8 mouse cellular contexts compared by ENCODE assay signal in genomic region chr11:86757480-86758371, GRCm38 (mm10). TPM values are rescaled to one million over a fixed set of nuclear protein-coding genes. Genes with fewer than 3 reads are reported as not detected.
DNase-seq lines count a peak whose midpoint lies in the region; ATAC-seq lines count a peak whose summit lies in the region.

Gene Cltc, minus strand, starts transcription at chr11:86757565.

- H3K4me1 ChIP-seq in hindbrain, embryonic 14.5 days (replicated peaks; ENCODE audit: control insufficient read depth, insufficient read depth, low read length), result peaks cover 31% of the 10 kb centered on the region

- peak within 1 kb of the TSS; percentile 96 for H3K9ac ChIP-seq in hindbrain, embryonic 14.5 days

- ATAC-seq in hindbrain, embryonic 14.5 days (ENCODE audit: low FRiP score), result peak; percentile 97

- H3K9me3 ChIP-seq in hindbrain, embryonic 14.5 days (ENCODE audit: control insufficient read depth, low read length), result no peaks in the 10 kb centered on the region

- no peaks in the 10 kb centered on the region for H3K36me3 ChIP-seq in hindbrain, embryonic 14.5 days (replicated peaks; ENCODE audit: control insufficient read depth, insufficient read depth)

- H3K27me3 ChIP-seq in hindbrain, embryonic 14.5 days (ENCODE audit: control insufficient read depth, insufficient read depth, low read length), result no peaks in the 10 kb centered on the region

- peak within 1 kb of the TSS; percentile 99 for H3K27ac ChIP-seq in hindbrain, embryonic 14.5 days

- WGBS in hindbrain, embryonic 14.5 days, result under 1% methylated on average over 72 of the region's 73 CpGs

- H3K4me3 ChIP-seq in hindbrain, embryonic 14.5 days (replicated peaks; ENCODE audit: low read length), result peak within 1 kb of the TSS; percentile 97

- H3K4me2 ChIP-seq in hindbrain, embryonic 14.5 days (replicated peaks), result peak within 1 kb of the TSS; percentile 93

- DNase-seq in R1 (ENCODE audit: low read depth, low spot score), result peak; percentile 99
- DNase-seq in cerebellum, postnatal 25 days, result peak; percentile 96 to 98
- DNase-seq in frontal cortex, postnatal 25 days (ENCODE audit: low spot score in 2 of 2), result peak; percentile 97
- peak; percentile 97 for DNase-seq in hindbrain, embryonic 14.5 days (ENCODE audit: low spot score)
- peak; percentile 97 to 98 for DNase-seq in layer of hippocampus, postnatal 36 days
- peak; percentile 97 for DNase-seq in lung, postnatal 36 days
- peak; percentile 100 for DNase-seq in retina, postnatal 1 day
- peak; percentile 95 to 96 for DNase-seq in urinary bladder, adult 18-20 months (ENCODE audit: low spot score in 2 of 2)

RNA-seq across cellular contexts. Expression of gene Cltc, which starts in this region (rescaled TPM):
- polyA plus RNA-seq in hindbrain, embryonic 14.5 days (2014; fragmentation: Nextera tagmentation; extraction: Ambion mirVana), result 226 and 247 TPM in 2 replicates
- 100 to 1,000 TPM; 451 to 472 TPM for total RNA-seq in layer of hippocampus, postnatal 36 days (2021)

Comparison
In these comparisons a context has a peak if more than half of its experiments do, and no peak if none do; other contexts are left out.
1. Peak in every context shown above with its lines: DNase-seq, ATAC-seq, H3K4me3 ChIP-seq and H3K27ac ChIP-seq.